Mouse (Mus musculus) liver, postnatal 0 days (tissue): ENCODE results near the gene Pofut2. TPM values are rescaled to one million over a fixed set of nuclear protein-coding genes. Genes with fewer than 3 reads are reported as not detected.

ENCODE experiments used
- ATAC-seq: fragments of 200-750 bp; cut with Nextera tagmentation; 2 replicates; pipeline ENCODE4 v1.8.0; 2017; ENCODE audit warnings: mild to moderate bottlenecking, moderate library complexity
- DNase-seq: peaks from one replicate; pipeline ENCODE4 v3.0.0-alpha.2; 2016
- H3K27ac ChIP-seq: fragments of 300-500 bp; sonication (generic); 2 replicates; pipeline ENCODE4 v1.5.1; 2014; ENCODE audit warnings: antibody characterized with exemption, moderate library complexity, mild to moderate bottlenecking, low read depth
- H3K27me3 ChIP-seq: fragments of 300-500 bp; sonication (generic); 2 replicates; pipeline ENCODE4 v1.6.1; 2014; ENCODE audit warnings: low read length, control low read depth, mixed read lengths; ENCODE audit not compliant: insufficient read depth
- H3K36me3 ChIP-seq: fragments of 300-500 bp; sonication (generic); replicated peaks from 2 replicates; pipeline ENCODE4 v1.6.1; 2014; ENCODE audit warnings: mild to moderate bottlenecking, control low read depth, low read length, moderate library complexity, mixed read lengths; ENCODE audit not compliant: insufficient read depth
- H3K4me1 ChIP-seq: fragments of 300-500 bp; sonication (generic); 2 replicates; pipeline ENCODE4 v1.6.1; 2014; ENCODE audit warnings: antibody characterized with exemption, mild to moderate bottlenecking, control low read depth; ENCODE audit not compliant: insufficient read depth
- H3K4me2 ChIP-seq: fragments of 300-500 bp; sonication (generic); 2 replicates; pipeline ENCODE4 v1.6.1; 2014; ENCODE audit warnings: low read depth, mild to moderate bottlenecking, low read length, moderate library complexity, mixed read lengths
- H3K4me3 ChIP-seq: fragments of 300-500 bp; sonication (generic); 2 replicates; pipeline ENCODE4 v1.5.1; 2014; ENCODE audit warnings: low read depth, low read length
- H3K9ac ChIP-seq: fragments of 300-500 bp; sonication (generic); replicated peaks from 2 replicates; pipeline ENCODE4 v1.6.1; 2014; ENCODE audit warnings: mild to moderate bottlenecking, moderate library complexity
- H3K9me3 ChIP-seq: fragments of 300-500 bp; sonication (generic); 2 replicates; pipeline ENCODE4 v1.6.1; 2016; ENCODE audit warnings: mild to moderate bottlenecking, control low read depth, low read length, mixed read lengths
- CTCF ChIP-seq: sonication (generic); IDR thresholded peaks from 2 replicates; pipeline ENCODE4 v1.5.1; 2016; ENCODE audit warnings: antibody characterized with exemption, low read depth
- EP300 ChIP-seq: IDR thresholded peaks from 2 replicates; pipeline ENCODE4 v1.6.1; 2016; ENCODE audit warnings: antibody characterized with exemption, low read depth, mild to moderate bottlenecking
- WGBS: fragments of 180-500 bp; shearing (Covaris S2); extraction: QIAGEN DNeasy Blood & Tissue Kit; methylation state at CpG from one replicate; pipeline ENCODE4 v1.1.7; 2014; ENCODE audit not compliant: insufficient replicate concordance; 5-methylcytosine and 5-hydroxymethylcytosine counted together
- polyA plus RNA-seq: library from polyadenylated mRNA; unstranded; fragments of >200 nt; fragmentation: Nextera tagmentation; extraction: Ambion mirVana; gene quantifications from 2 replicates; pipeline ENCODE4 v1.2.1, GENCODE M21; 2015

The Pofut2 gene
- polyA plus RNA-seq, 1 experiment from 2014 or later: 17.2 TPM

DNA sequence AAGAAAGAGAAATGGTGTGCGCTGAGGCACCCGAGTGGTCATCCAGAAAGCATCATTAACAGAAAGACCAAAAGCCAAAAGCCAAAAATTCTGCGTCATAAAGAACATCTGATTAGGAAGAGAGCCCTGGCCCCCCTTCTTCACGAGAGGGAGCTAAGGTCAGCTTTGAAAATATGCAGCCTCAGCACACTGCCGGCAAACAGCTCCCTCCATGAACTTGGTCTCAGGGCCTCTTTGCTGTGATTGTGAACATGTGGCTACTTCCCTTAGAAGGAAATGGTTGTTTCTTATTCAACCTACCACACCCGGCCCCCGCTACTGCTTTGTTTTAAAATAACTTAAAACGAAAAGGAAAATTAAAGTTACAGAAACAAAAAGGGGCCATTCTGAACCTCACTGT, 44.4 kb upstream of the Pofut2 start:
- Histone ChIP-seq H3K4me2 (no peak overlapping the region), H3K9me3 (no peaks in the 10 kb centered on the region), H3K9ac (no peak overlapping the region), H3K27me3 (no peaks in the 10 kb centered on the region), H3K36me3 (no peaks in the 10 kb centered on the region), H3K4me1 (peaks cover 39% of the 10 kb centered on the region), H3K4me3 (no peak overlapping the region), H3K27ac (no peak overlapping the region)
- TF ChIP-seq CTCF (no peak), EP300 (peak; percentile 19; the same call in 1 of the 2 replicates)
- no peak for DNase-seq
- 56% methylated on average over 8 of the region's 8 CpGs for WGBS
- no peak for ATAC-seq

DNA sequence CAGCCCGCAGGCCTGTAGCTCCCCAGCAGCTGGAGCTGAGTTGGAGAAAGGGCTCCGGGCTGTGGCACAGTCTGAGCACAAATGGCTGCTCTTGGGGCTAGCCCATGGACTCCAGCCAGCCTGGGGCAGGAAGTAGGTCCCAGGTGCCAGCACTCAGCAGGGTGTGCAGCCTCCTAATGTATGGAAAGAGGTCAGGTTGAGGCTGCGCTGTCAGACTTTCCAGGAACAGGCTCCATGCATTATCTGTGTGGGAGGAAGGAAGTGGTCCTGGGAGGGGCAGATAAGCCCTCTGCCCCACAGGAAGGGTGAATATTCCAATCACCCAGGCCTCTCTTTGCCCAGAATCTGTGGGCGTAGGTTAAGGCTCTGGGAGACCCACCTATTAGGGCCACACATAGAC, 43.4 kb upstream of the Pofut2 start:
- 46% methylated on average over 4 of the region's 4 CpGs for WGBS
- no peak for DNase-seq
- no peaks in the 10 kb centered on the region for H3K36me3 ChIP-seq
- H3K4me3 ChIP-seq: no peak overlapping the region
- peaks cover 41% of the 10 kb centered on the region for H3K4me1 ChIP-seq
- 0 out of 2 replicates have a peak overlapping the region, but pooled peaks have one; percentile 2 for H3K27ac ChIP-seq
- no peak overlapping the region for H3K9ac ChIP-seq
- TF ChIP-seq EP300 (peak; percentile 56), CTCF (no peak)
- H3K4me2 ChIP-seq: no peak overlapping the region
- H3K27me3 ChIP-seq: no peaks in the 10 kb centered on the region
- no peaks in the 10 kb centered on the region for H3K9me3 ChIP-seq
- no peak for ATAC-seq

DNA sequence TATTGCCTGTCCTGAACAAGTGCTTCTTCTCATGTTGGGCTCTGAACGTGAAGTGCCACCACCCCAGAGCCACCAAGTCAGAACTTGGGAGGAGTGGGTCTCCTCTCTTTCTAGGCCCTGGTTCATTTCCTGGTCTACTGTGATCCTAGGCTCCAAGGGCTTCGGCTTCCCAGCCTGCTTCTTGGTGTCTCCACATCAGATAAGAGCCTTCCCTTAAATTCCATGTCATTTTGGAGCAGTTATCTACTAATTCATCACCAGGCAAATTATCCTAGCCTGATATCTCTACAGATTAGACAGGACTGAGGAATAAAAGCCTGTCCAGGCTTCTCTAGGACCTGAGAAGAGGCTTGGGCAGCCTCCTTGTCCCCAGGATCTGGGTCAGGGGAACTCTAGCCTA, 42.7 kb upstream of the Pofut2 start:
- H3K36me3 ChIP-seq: no peaks in the 10 kb centered on the region
- H3K9me3 ChIP-seq: no peaks in the 10 kb centered on the region
- no peak overlapping the region for H3K9ac ChIP-seq
- H3K4me2 ChIP-seq: no peak overlapping the region
- H3K27ac ChIP-seq: no peak overlapping the region
- 51% methylated on average over 2 of the region's 2 CpGs for WGBS
- TF ChIP-seq CTCF (no peak), EP300 (no peak)
- ATAC-seq (no peak), DNase-seq (no peak)
- H3K4me1 ChIP-seq: peaks cover 37% of the 10 kb centered on the region
- no peaks in the 10 kb centered on the region for H3K27me3 ChIP-seq
- H3K4me3 ChIP-seq: no peak overlapping the region

DNA sequence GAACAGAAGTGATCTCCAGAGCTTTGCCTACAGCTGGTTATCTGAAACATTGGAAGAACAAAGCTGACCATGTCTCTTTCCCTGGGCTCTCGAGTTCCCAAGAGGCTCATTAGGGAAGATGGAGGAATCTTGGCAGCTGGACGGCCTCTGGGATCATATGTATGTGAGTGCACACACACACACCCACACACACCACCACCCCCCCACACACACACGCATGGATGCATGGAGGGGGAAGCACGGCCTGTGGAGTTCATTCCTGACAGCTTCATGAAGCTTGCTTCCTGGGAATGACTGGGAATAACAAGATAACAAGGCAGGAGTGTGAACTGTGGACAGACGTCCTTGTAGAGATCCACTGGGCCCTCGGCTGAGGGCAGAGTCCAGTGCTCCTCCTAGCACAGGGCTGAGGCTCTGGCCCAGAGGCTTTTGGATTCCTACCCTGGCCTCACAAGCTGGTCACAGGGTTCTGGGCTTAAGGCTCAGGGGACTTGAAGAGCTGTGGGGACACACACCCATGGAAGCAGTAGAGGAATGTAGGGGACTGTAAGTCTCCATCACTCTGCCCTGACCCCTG, 41.8 kb upstream of the Pofut2 start:
- no peaks in the 10 kb centered on the region for H3K27me3 ChIP-seq
- 60% methylated on average over 6 of the region's 6 CpGs for WGBS
- ATAC-seq (no peak), DNase-seq (no peak)
- H3K27ac ChIP-seq: no peak overlapping the region
- peaks cover 36% of the 10 kb centered on the region for H3K4me1 ChIP-seq
- no peak for TF ChIP-seq EP300
- TF ChIP-seq CTCF: no peak
- H3K9me3 ChIP-seq: no peaks in the 10 kb centered on the region
- no peak overlapping the region for H3K4me2 ChIP-seq
- H3K9ac ChIP-seq: no peak overlapping the region
- H3K4me3 ChIP-seq: no peak overlapping the region
- H3K36me3 ChIP-seq: no peaks in the 10 kb centered on the region

DNA sequence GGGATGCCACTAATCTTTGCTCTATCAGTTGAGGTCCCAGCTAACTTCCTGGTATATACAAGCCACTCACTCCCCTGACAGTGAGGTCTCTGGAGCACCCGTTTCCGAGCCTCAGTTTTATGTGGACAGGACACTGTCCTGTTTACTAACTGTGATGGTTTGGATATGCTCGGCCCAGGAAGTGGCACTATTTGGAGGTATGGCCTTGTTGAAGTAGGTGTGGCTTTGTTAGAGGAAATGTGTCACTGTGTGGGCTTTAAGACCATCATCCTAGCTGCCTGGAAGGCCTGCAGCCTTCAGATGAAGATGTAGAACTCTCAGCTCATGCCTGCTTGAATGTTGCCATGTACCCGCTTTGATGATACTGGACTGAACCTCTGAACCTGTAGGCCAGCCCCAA, 41.0 kb upstream of the Pofut2 start:
- Histone ChIP-seq H3K27me3 (no peaks in the 10 kb centered on the region), H3K9ac (no peak overlapping the region), H3K36me3 (no peaks in the 10 kb centered on the region), H3K4me3 (no peak overlapping the region), H3K4me1 (peaks cover 35% of the 10 kb centered on the region), H3K27ac (no peak overlapping the region), H3K9me3 (no peaks in the 10 kb centered on the region), H3K4me2 (no peak overlapping the region)
- ATAC-seq: no peak
- no peak for DNase-seq
- TF ChIP-seq EP300: no peak
- TF ChIP-seq CTCF: no peak
- WGBS: 71% methylated on average over 4 of the region's 4 CpGs

DNA sequence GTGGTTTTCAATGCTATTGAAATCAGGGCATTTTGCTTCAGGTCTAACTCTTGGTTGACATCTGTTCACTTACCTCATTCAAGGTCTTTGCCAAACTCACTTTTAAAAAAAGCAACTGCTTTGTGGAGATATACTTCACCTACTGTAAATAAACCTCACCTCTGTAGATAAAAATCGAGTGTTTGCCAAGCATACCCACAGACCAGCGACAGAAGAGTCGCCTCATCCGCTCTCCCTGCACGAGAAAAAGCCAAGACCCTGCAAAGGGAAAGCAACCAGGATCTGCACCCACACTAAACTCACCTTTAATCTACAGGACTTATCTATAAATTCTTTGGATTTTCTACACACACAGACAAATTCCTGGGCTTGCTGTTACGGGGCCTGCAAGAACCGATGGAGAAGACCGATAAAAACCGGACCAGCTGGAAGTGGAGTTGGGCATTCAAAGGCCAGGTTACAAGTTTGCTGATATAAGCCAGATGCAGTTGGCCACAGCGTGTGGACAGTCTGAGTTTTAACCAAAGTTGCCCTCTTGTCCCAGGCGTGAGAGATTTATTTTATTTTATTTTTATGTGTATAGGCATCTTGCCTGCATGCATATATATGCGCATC, 39.5 kb upstream of the Pofut2 start:
- H3K9me3 ChIP-seq: no peaks in the 10 kb centered on the region
- TF ChIP-seq EP300 (no peak), CTCF (no peak)
- peaks cover 48% of the 10 kb centered on the region for H3K4me1 ChIP-seq
- H3K36me3 ChIP-seq: no peaks in the 10 kb centered on the region
- DNase-seq: no peak
- no peak overlapping the region for H3K4me2 ChIP-seq
- H3K9ac ChIP-seq: no peak overlapping the region
- H3K27ac ChIP-seq: no peak overlapping the region
- H3K4me3 ChIP-seq: no peak overlapping the region
- H3K27me3 ChIP-seq: no peaks in the 10 kb centered on the region
- ATAC-seq: no peak
- 76% methylated on average over 12 of the region's 12 CpGs for whole genome bisulfite sequencing
